Mouse (Mus musculus): ENCODE data around the gene Pjvk. TPM values are rescaled to one million over a fixed set of nuclear protein-coding genes. Genes with fewer than 3 reads are reported as not detected.
"Not testable (repeated sequence)": the region's sequence is repeated elsewhere in the genome, so short reads cannot be mapped to it uniquely, and the experiment has no call there.

Gene Pjvk
- polyA plus RNA-seq, 1 experiment: 0.06 TPM

- DNase-seq (ENCODE audit: low read depth in 1 of 2, low spot score in 2 of 2): no peak
- Histone ChIP-seq H3K36me3 (ENCODE audit: control insufficient read depth, insufficient read depth, low read length) (no peaks in the 10 kb centered on the region), H3K27ac (ENCODE audit: insufficient read depth, low read length) (no peak overlapping the region), H3K27me3 (ENCODE audit: control insufficient read depth, insufficient read depth, low read length) (no peaks in the 10 kb centered on the region; the same call in 1 of the 2 replicates), H3K4me1 (ENCODE audit: control insufficient read depth, insufficient read depth, insufficient read length) (no peaks in the 10 kb centered on the region), H3K4me3 (ENCODE audit: extremely low read depth, insufficient read depth, insufficient read length) (no peak overlapping the region)
- TF ChIP-seq CTCF (IDR thresholded peaks at IDR 0.05; ENCODE audit: extremely low read depth, insufficient read depth, insufficient read length, insufficient replicate concordance) (no peak), POLR2A (IDR thresholded peaks at IDR 0.05; ENCODE audit: low read depth, low read length) (no peak)
- 20% methylated on average over 1 of the region's 1 CpGs for WGBS
These were observed 30.2 kb upstream of the Pjvk start for GRCm38 (mm10) chr2:76618078-76618477.

DNA sequence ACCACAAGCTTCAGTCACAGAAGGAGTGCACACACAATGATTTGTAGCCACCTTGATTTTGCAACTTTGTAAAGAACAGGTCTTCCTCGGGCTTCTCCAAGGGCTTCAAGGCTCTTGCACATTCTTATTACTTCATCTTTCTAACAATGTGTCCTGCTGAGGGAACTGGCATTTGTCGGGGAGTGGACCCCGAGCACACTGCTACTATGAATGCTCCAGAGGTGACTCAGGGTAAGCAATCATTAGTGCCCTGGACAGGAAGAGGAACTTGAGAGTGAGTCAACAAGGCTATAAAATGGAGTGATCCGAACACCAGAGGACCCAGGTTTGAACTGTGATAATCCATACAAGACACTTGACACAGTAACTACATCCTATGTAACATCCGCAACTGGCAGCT, 28.1 kb upstream of the Pjvk start:
- TF ChIP-seq CTCF (IDR thresholded peaks at IDR 0.05; ENCODE audit: extremely low read depth, insufficient read depth, insufficient read length, insufficient replicate concordance): no peak
- no peak for TF ChIP-seq POLR2A (IDR thresholded peaks at IDR 0.05; ENCODE audit: low read depth, low read length)
- DNase-seq (ENCODE audit: low read depth in 1 of 2, low spot score in 2 of 2): no peak
- H3K27ac ChIP-seq (ENCODE audit: insufficient read depth, low read length): no peak overlapping the region

GRCm38 (mm10) chr2:76621724-76622123, 26.6 kb upstream of the Pjvk start:
- TF ChIP-seq CTCF (IDR thresholded peaks at IDR 0.05; ENCODE audit: extremely low read depth, insufficient read depth, insufficient read length, insufficient replicate concordance) (no peak), POLR2A (IDR thresholded peaks at IDR 0.05; ENCODE audit: low read depth, low read length) (no peak)
- DNase-seq (ENCODE audit: low read depth in 1 of 2, low spot score in 2 of 2): no peak
- Histone ChIP-seq H3K36me3 (ENCODE audit: control insufficient read depth, insufficient read depth, low read length) (no peaks in the 10 kb centered on the region; the same call in 1 of the 2 replicates), H3K27me3 (ENCODE audit: control insufficient read depth, insufficient read depth, low read length) (no peaks in the 10 kb centered on the region; the same call in 1 of the 2 replicates), H3K4me3 (ENCODE audit: extremely low read depth, insufficient read depth, insufficient read length) (no peak overlapping the region), H3K27ac (ENCODE audit: insufficient read depth, low read length) (no peak overlapping the region), H3K4me1 (ENCODE audit: control insufficient read depth, insufficient read depth, insufficient read length) (no peaks in the 10 kb centered on the region)
- WGBS: 95% methylated on average over 1 of the region's 1 CpGs

More for the DNA sequence above, 28.1 kb upstream of the Pjvk start:
- Histone ChIP-seq H3K4me1 (ENCODE audit: control insufficient read depth, insufficient read depth, insufficient read length) (no peaks in the 10 kb centered on the region), H3K36me3 (ENCODE audit: control insufficient read depth, insufficient read depth, low read length) (no peaks in the 10 kb centered on the region), H3K4me3 (ENCODE audit: extremely low read depth, insufficient read depth, insufficient read length) (no peak overlapping the region), H3K27me3 (ENCODE audit: control insufficient read depth, insufficient read depth, low read length) (no peaks in the 10 kb centered on the region; the same call in 1 of the 2 replicates)
- WGBS: 69% methylated on average over 5 of the region's 5 CpGs

GRCm38 (mm10) chr2:76622316-76622715, 26.0 kb upstream of the Pjvk start:
- not testable (repeated sequence) for H3K36me3 ChIP-seq (ENCODE audit: control insufficient read depth, insufficient read depth, low read length); H3K27ac ChIP-seq (ENCODE audit: insufficient read depth, low read length); H3K27me3 ChIP-seq (ENCODE audit: control insufficient read depth, insufficient read depth, low read length); H3K4me1 ChIP-seq (ENCODE audit: control insufficient read depth, insufficient read depth, insufficient read length); DNase-seq (ENCODE audit: low read depth in 1 of 2, low spot score in 2 of 2); H3K4me3 ChIP-seq (ENCODE audit: extremely low read depth, insufficient read depth, insufficient read length)
- 92% methylated on average over 2 of the region's 2 CpGs for WGBS

DNA sequence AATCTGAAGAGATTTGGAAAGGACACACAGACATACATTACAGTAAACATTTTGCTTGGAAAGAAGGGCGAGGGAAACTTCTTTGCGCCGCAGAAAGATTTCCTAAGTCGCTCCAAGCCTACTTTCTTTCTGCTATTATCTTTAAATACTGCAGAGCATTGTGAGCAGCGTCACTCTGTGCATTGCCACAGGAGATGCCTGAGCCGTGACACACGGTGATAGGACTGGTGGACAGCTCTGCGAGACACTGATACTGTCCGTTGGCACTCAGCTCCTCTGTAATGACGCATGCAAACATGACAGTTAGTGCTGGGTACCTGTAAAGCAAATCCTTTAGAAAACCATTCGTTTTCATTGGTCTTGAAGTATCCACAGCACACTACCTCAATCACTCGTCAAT, 18.0 kb upstream of the Pjvk start:
- DNase-seq (ENCODE audit: low read depth in 1 of 2, low spot score in 2 of 2): no peak
- no peaks in the 10 kb centered on the region for H3K27me3 ChIP-seq (ENCODE audit: control insufficient read depth, insufficient read depth, low read length)
- H3K4me3 ChIP-seq (ENCODE audit: extremely low read depth, insufficient read depth, insufficient read length): no peak overlapping the region
- H3K4me1 ChIP-seq (ENCODE audit: control insufficient read depth, insufficient read depth, insufficient read length): no peaks in the 10 kb centered on the region
- H3K36me3 ChIP-seq (ENCODE audit: control insufficient read depth, insufficient read depth, low read length): peaks cover 2% of the 10 kb centered on the region
- WGBS: 92% methylated on average over 12 of the region's 12 CpGs
- no peak for TF ChIP-seq POLR2A (IDR thresholded peaks at IDR 0.05; ENCODE audit: low read depth, low read length)
- TF ChIP-seq CTCF (IDR thresholded peaks at IDR 0.05; ENCODE audit: extremely low read depth, insufficient read depth, insufficient read length, insufficient replicate concordance): no peak
- no peak overlapping the region for H3K27ac ChIP-seq (ENCODE audit: insufficient read depth, low read length)

DNA sequence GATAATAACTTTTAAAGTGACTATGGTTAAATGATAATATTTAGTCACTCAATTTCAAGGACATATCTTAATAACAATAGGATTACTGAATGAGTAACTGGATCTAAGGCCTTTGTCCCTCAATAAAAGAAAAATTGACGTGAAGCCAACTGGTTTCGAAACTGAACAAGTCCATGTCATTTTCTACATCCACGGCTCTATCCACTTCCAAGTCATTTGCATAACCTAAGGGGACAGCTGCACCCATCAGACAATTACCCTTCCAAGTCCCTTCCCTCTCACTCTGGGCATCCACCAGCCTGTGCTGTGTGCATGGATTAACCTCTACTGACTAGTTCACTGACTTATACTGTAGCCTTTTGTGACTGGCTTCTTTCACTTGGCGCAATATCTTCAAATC, 16.7 kb upstream of the Pjvk start:
- H3K27me3 ChIP-seq (ENCODE audit: control insufficient read depth, insufficient read depth, low read length): no peaks in the 10 kb centered on the region
- H3K4me1 ChIP-seq (ENCODE audit: control insufficient read depth, insufficient read depth, insufficient read length): no peaks in the 10 kb centered on the region
- no peak for DNase-seq (ENCODE audit: low read depth in 1 of 2, low spot score in 2 of 2)
- 93% methylated on average over 4 of the region's 4 CpGs for WGBS
- H3K27ac ChIP-seq (ENCODE audit: insufficient read depth, low read length): no peak overlapping the region
- no peak overlapping the region for H3K4me3 ChIP-seq (ENCODE audit: extremely low read depth, insufficient read depth, insufficient read length)
- no peak for TF ChIP-seq CTCF (IDR thresholded peaks at IDR 0.05; ENCODE audit: extremely low read depth, insufficient read depth, insufficient read length, insufficient replicate concordance)
- TF ChIP-seq POLR2A (IDR thresholded peaks at IDR 0.05; ENCODE audit: low read depth, low read length): no peak
- H3K36me3 ChIP-seq (ENCODE audit: control insufficient read depth, insufficient read depth, low read length): peaks cover 5% of the 10 kb centered on the region

DNA sequence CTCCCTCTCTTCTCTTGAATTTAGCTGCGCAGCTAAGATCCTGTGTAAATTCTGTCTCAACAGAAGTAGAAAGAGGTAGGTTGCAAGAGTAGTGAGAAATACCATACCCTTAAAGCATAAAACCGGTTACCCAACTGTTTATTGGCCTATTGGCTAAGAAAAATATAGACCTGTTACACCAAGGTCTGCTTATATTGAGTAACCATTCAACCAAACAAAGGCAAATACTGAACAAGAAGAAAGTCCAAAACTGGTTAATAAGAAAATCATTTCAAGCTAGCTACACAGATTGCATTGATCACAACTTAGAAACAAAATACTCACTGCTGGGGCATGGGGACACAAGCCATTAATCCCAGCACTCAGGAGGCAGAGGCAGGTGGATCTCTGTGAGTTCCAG, 8.6 kb upstream of the Pjvk start:
- H3K36me3 ChIP-seq (ENCODE audit: control insufficient read depth, insufficient read depth, low read length): peaks cover 3% of the 10 kb centered on the region; the same call in 1 of the 2 replicates
- H3K4me3 ChIP-seq (ENCODE audit: extremely low read depth, insufficient read depth, insufficient read length): no peak overlapping the region
- DNase-seq (ENCODE audit: low read depth in 1 of 2, low spot score in 2 of 2): no peak
- WGBS: 94% methylated on average over 2 of the region's 2 CpGs
- TF ChIP-seq POLR2A (IDR thresholded peaks at IDR 0.05; ENCODE audit: low read depth, low read length): no peak
- no peak for TF ChIP-seq CTCF (IDR thresholded peaks at IDR 0.05; ENCODE audit: extremely low read depth, insufficient read depth, insufficient read length, insufficient replicate concordance)
- no peaks in the 10 kb centered on the region for H3K27me3 ChIP-seq (ENCODE audit: control insufficient read depth, insufficient read depth, low read length)
- H3K27ac ChIP-seq (ENCODE audit: insufficient read depth, low read length): no peak overlapping the region
- no peaks in the 10 kb centered on the region for H3K4me1 ChIP-seq (ENCODE audit: control insufficient read depth, insufficient read depth, insufficient read length)
